In genomic region chr12:101974571-101974970, GRCm38 (mm10) we compare ENCODE assay signal across 9 mouse cellular contexts. TPM values are rescaled to one million over a fixed set of nuclear protein-coding genes. Genes with fewer than 3 reads are reported as not detected.
DNase-seq lines count a peak whose midpoint lies in the region; ATAC-seq and TF ChIP-seq lines count a peak whose summit lies in the region.
"Had no signal": no experiment of that assay in that cellular context is flagged by ENCODE, and none has a peak within 500 bp of the region (broad histone marks: within the 10 kb centered on the region; RNA-seq: fewer than 3 reads in every experiment).

No protein-coding gene starts in this region.

- TF ChIP-seq POLR2A in myocyte (IDR thresholded peaks at IDR 0.05; ENCODE audit: insufficient read length, low read depth) = no peak

- peaks cover 86% of the 10 kb centered on the region for H3K79me2 ChIP-seq in myocyte (ENCODE audit: control insufficient read depth, insufficient read depth)

- no peak for ATAC-seq in kidney, embryonic 16.5 days (ENCODE audit: low FRiP score, low TSS enrichment)

- H3K36me3 ChIP-seq in kidney, embryonic 16.5 days (ENCODE audit: insufficient read depth, low read length) = 0 out of 2 replicates have a peak, but pooled peaks cover 5% of the 10 kb centered on the region
- no peaks in the 10 kb centered on the region for H3K36me3 ChIP-seq in myocyte (ENCODE audit: control insufficient read depth, insufficient read depth)

- no peak overlapping the region for H3K27ac ChIP-seq in kidney, embryonic 16.5 days (ENCODE audit: low read length)

- 5% methylated on average over 1 of the region's 1 CpGs for WGBS in kidney, embryonic 16.5 days

- H3K27me3 ChIP-seq in kidney, embryonic 16.5 days (ENCODE audit: insufficient read depth, low read length) = no peaks in the 10 kb centered on the region
- H3K27me3 ChIP-seq in myocyte (ENCODE audit: control insufficient read depth, insufficient read depth, insufficient read length) = no peaks in the 10 kb centered on the region

- DNase-seq in kidney, adult 11 months = no peak
- DNase-seq in c-Kit-positive CD71-positive TER-119-negative erythroid progenitor cells, embryonic 14.5 days (ENCODE audit: low read depth) = peak; percentile 15
- peak; percentile 48 for DNase-seq in induced T-regulatory cell, adult 2 months (ENCODE audit: low read depth)
- DNase-seq in left cerebral cortex, adult 11 months (ENCODE audit: low spot score) = no peak
- DNase-seq in adrenal gland, postnatal 14 days = no peak
- no peak for DNase-seq in urinary bladder, postnatal 25 days (ENCODE audit: low spot score)
- DNase-seq: right cerebral cortex, postnatal 4 days had no signal

- no peak overlapping the region for H3ac ChIP-seq in myocyte (ENCODE audit: control insufficient read depth, insufficient read length)

- peaks cover 18% of the 10 kb centered on the region for H3K4me1 ChIP-seq in kidney, embryonic 16.5 days (ENCODE audit: insufficient read depth, low read length)

- peak overlapping the region; percentile 66 for H3K4me2 ChIP-seq in kidney, embryonic 16.5 days (replicated peaks; ENCODE audit: low read depth, low read length)
- peak overlapping the region; percentile 69 for H3K4me2 ChIP-seq in myocyte (ENCODE audit: low read depth)

- H3K9me3 ChIP-seq in kidney, embryonic 16.5 days (ENCODE audit: low read length) = no peaks in the 10 kb centered on the region

- peak overlapping the region; percentile 87 for H3K4me3 ChIP-seq in kidney, embryonic 16.5 days (ENCODE audit: low read length)
- peak overlapping the region; percentile 91 for H3K4me3 ChIP-seq in myocyte

- peak overlapping the region; percentile 87; the same call in 1 of the 2 replicates for H3K9ac ChIP-seq in kidney, embryonic 16.5 days (replicated peaks; ENCODE audit: low read length)

TF ChIP-seq in myocyte, 11 proteins besides CTCF, POLR2A, EP300 and RAD21:
- no peak for TF ChIP-seq MYOG (IDR thresholded peaks at IDR 0.05; ENCODE audit: control insufficient read depth in 1 of 3, insufficient read depth in 1 of 3, insufficient read length in 2 of 3, low read depth in 2 of 3)
- no peak for TF ChIP-seq MAX (IDR thresholded peaks at IDR 0.05; ENCODE audit: low read depth)
- no peak for TF ChIP-seq USF1 (IDR thresholded peaks at IDR 0.05; ENCODE audit: low read depth)
- TF ChIP-seq MYOD1 (IDR thresholded peaks at IDR 0.05; ENCODE audit: control insufficient read depth in 1 of 3, insufficient read length in 2 of 3, low read depth in 2 of 3) = no peak
- no peak for TF ChIP-seq CEBPB (IDR thresholded peaks at IDR 0.05; ENCODE audit: insufficient read depth, poor library complexity, severe bottlenecking)
- no peak for TF ChIP-seq E2F4 (IDR thresholded peaks at IDR 0.05; ENCODE audit: insufficient read depth)
- TF ChIP-seq POLR2AphosphoS2 (IDR thresholded peaks at IDR 0.05; ENCODE audit: insufficient read length, low read depth) = no peak
- no peak for TF ChIP-seq TCF3 (IDR thresholded peaks at IDR 0.05; ENCODE audit: insufficient read length, low read depth)
- TF ChIP-seq SRF (IDR thresholded peaks at IDR 0.05; ENCODE audit: control insufficient read depth, insufficient read length, low read depth) = no peak
- TF ChIP-seq REST (IDR thresholded peaks at IDR 0.05; ENCODE audit: insufficient read depth, insufficient read length) = no peak
- no peak for TF ChIP-seq TCF12 (IDR thresholded peaks at IDR 0.05; ENCODE audit: insufficient read depth, poor library complexity, severe bottlenecking)

RNA-seq across cellular contexts. Expression of gene Cpsf2, which starts 1.2 kb away (rescaled TPM):
- polyA plus RNA-seq in kidney, embryonic 16.5 days (2015; fragmentation: Nextera tagmentation; extraction: Ambion mirVana) = 27.4 and 29.9 TPM in 2 replicates
- polyA plus RNA-seq in myocyte (2012; fragmentation: generic; extraction: Trizol) = 11.0 TPM
- 30.5 and 31.8 TPM in 2 replicates for total RNA-seq in adrenal gland, postnatal 14 days (2021)

RNA-seq across cellular contexts. Expression of gene Atxn3, which starts 16.5 kb away (rescaled TPM):
- 12.5 and 14.0 TPM in 2 replicates for polyA plus RNA-seq in kidney, embryonic 16.5 days (2015; fragmentation: Nextera tagmentation; extraction: Ambion mirVana)
- polyA plus RNA-seq in myocyte (2012; fragmentation: generic; extraction: Trizol) = 2.8 TPM
- 14.6 and 23.3 TPM in 2 replicates for total RNA-seq in adrenal gland, postnatal 14 days (2021)

Comparison
In these comparisons a context has a peak if more than half of its experiments do, and no peak if none do; other contexts are left out.
1. DNase-seq: peak in c-Kit-positive CD71-positive TER-119-negative erythroid progenitor cells, embryonic 14.5 days (single experiment) and induced T-regulatory cell, adult 2 months (single experiment); none in kidney, adult 11 months (single experiment), left cerebral cortex, adult 11 months (single experiment), adrenal gland, postnatal 14 days (single experiment) and urinary bladder, postnatal 25 days (single experiment).